Mouse (Mus musculus) hindbrain, embryonic 14.5 days (tissue): ENCODE results near the gene Ifrd1. TPM values are rescaled to one million over a fixed set of nuclear protein-coding genes. Genes with fewer than 3 reads are reported as not detected.
A peak's percentile ranks its signal among the peaks of the same experiment; 100 is the strongest.

Source experiments
- ATAC-seq: fragments of 200-750 bp; cut with Nextera tagmentation; 2 replicates; pipeline ENCODE4 v1.8.0; 2017; ENCODE audit warnings: moderate number of reproducible peaks, mild to moderate bottlenecking, moderate TSS enrichment, moderate library complexity; ENCODE audit not compliant: low FRiP score
- DNase-seq: peaks from one replicate; pipeline ENCODE4 v3.0.0-alpha.2; 2015; ENCODE audit warnings: low spot score
- H3K27ac ChIP-seq: fragments of 300-500 bp; sonication (generic); 2 replicates; pipeline ENCODE4 v1.5.1; 2014; ENCODE audit warnings: mild to moderate bottlenecking, moderate library complexity
- H3K27me3 ChIP-seq: fragments of 300-500 bp; sonication (generic); 2 replicates; pipeline ENCODE4 v1.6.1; 2014; ENCODE audit warnings: mild to moderate bottlenecking, low read length, mixed read lengths; ENCODE audit not compliant: control insufficient read depth, insufficient read depth
- H3K36me3 ChIP-seq: fragments of 300-500 bp; sonication (generic); replicated peaks from 2 replicates; pipeline ENCODE4 v1.6.1; 2014; ENCODE audit not compliant: control insufficient read depth, insufficient read depth
- H3K4me1 ChIP-seq: fragments of 300-500 bp; sonication (generic); replicated peaks from 2 replicates; pipeline ENCODE4 v1.6.1; 2014; ENCODE audit warnings: antibody characterized with exemption, low read length, mixed read lengths; ENCODE audit not compliant: control insufficient read depth, insufficient read depth
- H3K4me2 ChIP-seq: fragments of 300-500 bp; sonication (generic); replicated peaks from 2 replicates; pipeline ENCODE4 v1.6.1; 2014; ENCODE audit warnings: mild to moderate bottlenecking, moderate library complexity
- H3K4me3 ChIP-seq: fragments of 300-500 bp; sonication (generic); replicated peaks from 2 replicates; pipeline ENCODE4 v1.5.1; 2014; ENCODE audit warnings: mild to moderate bottlenecking, low read length
- H3K9ac ChIP-seq: fragments of 300-500 bp; sonication (generic); 2 replicates; pipeline ENCODE4 v1.6.1; 2014
- H3K9me3 ChIP-seq: fragments of 300-500 bp; sonication (generic); 2 replicates; pipeline ENCODE4 v1.6.1; 2016; ENCODE audit warnings: low read length; ENCODE audit not compliant: control insufficient read depth
- WGBS: fragments of 180-500 bp; shearing (Covaris S2); extraction: QIAGEN DNeasy Blood & Tissue Kit; methylation state at CpG from one replicate; pipeline ENCODE4 v1.1.7; 2014; 5-methylcytosine and 5-hydroxymethylcytosine counted together
- polyA plus RNA-seq: library from polyadenylated mRNA; unstranded; fragments of >200 nt; fragmentation: Nextera tagmentation; extraction: Ambion mirVana; gene quantifications from 2 replicates; pipeline ENCODE4 v1.2.1, GENCODE M21; 2014

Gene Ifrd1
- polyA plus RNA-seq, 1 experiment from 2014 or later = 178 TPM

DNA sequence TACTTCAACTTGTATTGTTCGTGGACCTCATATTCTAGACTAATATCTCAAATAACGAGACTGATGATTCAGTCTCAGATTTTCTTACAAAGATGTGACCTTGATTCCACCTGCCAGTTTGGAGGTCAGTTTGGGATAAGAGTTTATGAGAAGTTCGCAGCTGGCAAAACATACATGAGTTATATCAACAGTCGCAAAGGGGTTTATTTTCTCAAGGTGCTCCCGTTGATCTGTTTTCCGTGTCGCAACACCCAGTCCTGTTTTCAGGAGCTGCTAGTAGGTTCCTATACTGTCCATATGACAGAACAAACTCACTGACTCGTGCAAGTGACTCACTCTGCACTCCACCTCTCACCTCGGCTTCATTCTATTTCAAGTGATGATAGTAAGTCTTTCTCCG, 24.6 kb downstream of the Ifrd1 start:
- H3K9ac ChIP-seq = peak overlapping the region; percentile 56
- no peak for DNase-seq
- WGBS = 62% methylated on average over 10 of the region's 10 CpGs

DNA sequence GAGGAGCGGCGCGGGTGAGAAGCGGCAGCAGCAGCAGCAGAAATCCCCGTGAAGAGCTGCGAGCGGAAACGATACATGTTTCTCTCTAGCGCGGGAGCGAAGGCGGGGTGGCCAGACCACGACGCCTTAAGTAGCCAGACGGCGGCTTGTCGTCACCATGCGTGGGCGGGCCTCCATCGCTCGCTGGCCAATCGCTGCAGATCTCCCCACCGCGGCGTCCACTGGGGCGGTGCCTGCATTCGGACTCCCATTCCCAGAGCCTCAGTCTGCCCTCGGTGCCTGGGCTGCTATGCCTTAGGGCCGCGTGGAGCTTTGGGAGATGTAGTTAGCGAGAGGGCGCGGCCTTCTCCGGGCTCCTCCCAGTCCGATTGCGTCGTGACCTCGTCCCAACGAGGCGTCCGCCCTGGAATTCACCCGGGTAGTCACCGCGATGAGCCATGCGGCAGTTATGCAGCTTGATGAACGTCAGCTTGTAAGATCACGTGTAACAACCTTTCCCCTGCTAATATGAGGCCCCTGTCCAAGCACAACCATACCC, 25.2 kb downstream of the Ifrd1 start:
- Histone ChIP-seq H3K36me3 (no peaks in the 10 kb centered on the region), H3K9me3 (no peaks in the 10 kb centered on the region), H3K27me3 (no peaks in the 10 kb centered on the region), H3K4me2 (peak overlapping the region; percentile 70), H3K4me1 (peaks cover 28% of the 10 kb centered on the region), H3K4me3 (peak overlapping the region; percentile 81), H3K27ac (peak overlapping the region; percentile 96), H3K9ac (peak overlapping the region; percentile 88)
- under 1% methylated on average over 47 of the region's 47 CpGs for WGBS
- DNase-seq (peak; percentile 97), ATAC-seq (peak; percentile 98)

More for the DNA sequence above, 24.6 kb downstream of the Ifrd1 start:
- H3K4me3 ChIP-seq = peak overlapping the region; percentile 81
- H3K9me3 ChIP-seq = no peaks in the 10 kb centered on the region
- H3K4me2 ChIP-seq = peak overlapping the region; percentile 70
- H3K27ac ChIP-seq = peak overlapping the region; percentile 79
- no peaks in the 10 kb centered on the region for H3K36me3 ChIP-seq
- H3K27me3 ChIP-seq = no peaks in the 10 kb centered on the region
- ATAC-seq = no peak
- H3K4me1 ChIP-seq = peaks cover 28% of the 10 kb centered on the region

DNA sequence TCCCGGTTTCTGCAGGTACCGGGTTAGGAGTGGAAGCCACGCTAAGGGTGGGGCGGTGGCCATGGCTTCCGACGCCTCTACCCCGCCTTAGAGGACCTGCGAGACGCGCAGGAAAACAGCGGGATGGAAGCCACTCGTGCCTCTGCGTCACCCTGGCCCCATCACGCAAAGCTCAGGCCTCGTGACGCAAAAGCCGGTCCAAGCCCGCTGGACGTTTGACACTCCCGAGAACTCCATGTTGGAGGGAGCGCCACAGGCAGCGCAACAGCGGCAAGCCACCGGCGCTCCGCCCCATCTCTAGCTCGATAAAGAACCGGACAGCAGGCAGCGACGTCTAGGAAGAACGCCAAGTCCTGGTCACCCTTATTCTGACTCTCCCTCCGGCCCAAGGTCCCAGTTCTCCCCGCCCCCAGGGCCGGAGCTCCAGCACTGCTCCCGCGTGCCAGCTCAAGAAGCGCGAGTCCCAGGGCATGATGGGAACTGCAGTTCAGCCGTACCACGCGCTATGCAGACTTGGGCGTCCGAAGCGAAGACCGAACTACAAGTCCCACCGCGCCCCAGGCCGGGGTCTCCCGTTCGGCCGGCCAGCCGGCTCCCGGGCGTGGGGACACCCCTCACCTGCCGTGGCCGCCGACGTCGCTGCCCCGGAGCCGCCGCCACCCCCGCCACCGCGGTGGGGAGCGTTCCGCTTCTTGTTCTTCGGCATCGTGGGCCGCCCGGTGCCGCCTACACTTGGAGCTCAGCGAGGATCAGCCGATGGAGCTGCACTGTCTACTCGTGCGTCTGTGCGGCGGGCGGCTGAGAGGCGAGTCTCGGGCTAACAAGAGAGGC, 25.8 kb downstream of the Ifrd1 start:
- H3K4me1 ChIP-seq = peaks cover 28% of the 10 kb centered on the region
- H3K9ac ChIP-seq = peak overlapping the region; percentile 88
- no peaks in the 10 kb centered on the region for H3K9me3 ChIP-seq
- DNase-seq (peak; percentile 91), ATAC-seq (peak; percentile 94)
- under 1% methylated on average over 81 of the region's 81 CpGs for WGBS
- H3K27ac ChIP-seq = peak overlapping the region; percentile 96
- H3K4me2 ChIP-seq = peak overlapping the region; percentile 75
- no peaks in the 10 kb centered on the region for H3K36me3 ChIP-seq
- peak overlapping the region; percentile 81 for H3K4me3 ChIP-seq
- H3K27me3 ChIP-seq = no peaks in the 10 kb centered on the region

DNA sequence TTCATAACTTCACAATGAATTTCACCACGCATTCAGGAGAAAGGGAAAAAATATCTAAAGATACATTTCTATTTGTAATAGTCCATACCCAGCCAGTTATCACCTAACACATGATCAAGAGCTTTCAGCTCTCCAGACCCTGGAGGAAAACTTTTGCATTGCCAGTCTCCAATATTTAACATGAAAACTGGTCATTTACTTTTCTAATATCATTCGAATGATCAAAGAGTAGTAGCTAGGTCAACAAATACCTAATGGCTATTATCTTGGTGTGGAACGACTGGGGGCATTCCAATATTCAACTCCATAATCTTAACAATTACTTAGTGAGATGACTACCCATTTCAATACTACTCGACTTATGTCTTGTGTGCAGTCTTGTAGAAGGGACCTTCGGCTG, 26.7 kb downstream of the Ifrd1 start:
- Histone ChIP-seq H3K9me3 (no peaks in the 10 kb centered on the region), H3K27ac (peak overlapping the region; percentile 96), H3K4me1 (peaks cover 28% of the 10 kb centered on the region), H3K36me3 (peaks cover under 1% of the 10 kb centered on the region; the same call in 1 of the 2 replicates), H3K4me3 (peak overlapping the region; percentile 81), H3K9ac (peak overlapping the region; percentile 88), H3K27me3 (no peaks in the 10 kb centered on the region), H3K4me2 (peak overlapping the region; percentile 75)
- WGBS = 16% methylated on average over 5 of the region's 5 CpGs
- DNase-seq (no peak), ATAC-seq (no peak)

DNA sequence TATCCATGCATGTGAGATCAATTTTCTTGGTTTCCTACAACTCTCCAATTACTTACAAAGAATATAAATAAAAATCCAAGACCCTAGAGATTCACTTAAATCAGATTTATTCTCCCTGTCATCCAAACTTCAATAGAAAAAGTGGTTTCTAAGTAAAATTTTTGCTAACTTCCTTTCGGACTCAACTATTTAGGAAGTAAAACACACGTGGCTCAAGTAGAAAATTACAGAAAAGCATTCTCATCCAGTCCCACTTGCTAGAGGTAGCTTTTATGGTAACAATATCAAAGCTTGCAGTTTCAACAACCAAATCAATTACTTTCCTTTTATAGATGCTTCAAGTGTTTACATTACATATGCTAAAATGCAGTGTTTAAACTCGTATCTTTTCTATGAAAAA, 27.4 kb downstream of the Ifrd1 start:
- ATAC-seq = no peak
- peak overlapping the region; percentile 88; the same call in 1 of the 2 replicates for H3K9ac ChIP-seq

DNA sequence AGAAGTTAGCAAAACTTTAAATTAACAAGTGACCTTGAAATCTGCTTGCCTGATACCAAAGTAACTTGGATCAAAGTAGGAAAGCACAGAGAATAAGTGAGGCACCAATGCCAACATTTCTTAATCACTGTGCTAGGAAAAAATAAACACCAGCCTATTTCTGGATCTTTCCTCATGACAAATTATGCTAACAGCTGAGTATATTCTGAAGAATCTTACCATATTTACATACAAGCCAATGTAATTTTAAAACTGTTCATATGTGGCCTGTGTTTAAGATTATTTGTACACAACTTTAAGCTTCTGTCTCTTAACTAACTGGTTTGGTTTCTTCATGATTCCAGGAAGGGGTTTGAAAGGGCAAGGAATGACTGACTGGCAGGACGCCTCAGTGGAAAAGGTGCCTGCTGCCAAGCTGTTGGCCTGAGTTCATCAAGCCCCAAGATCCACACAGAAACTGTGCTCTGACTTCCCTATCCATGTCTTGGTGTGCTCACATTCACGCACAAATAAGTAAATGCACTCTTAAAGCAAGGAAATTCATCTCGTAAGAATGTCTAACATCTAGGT, 28.2 kb downstream of the Ifrd1 start:
- Histone ChIP-seq H3K9me3 (no peaks in the 10 kb centered on the region), H3K9ac (peak overlapping the region; percentile 88; the same call in 1 of the 2 replicates), H3K27me3 (no peaks in the 10 kb centered on the region), H3K36me3 (peaks cover 15% of the 10 kb centered on the region), H3K4me1 (peaks cover 28% of the 10 kb centered on the region), H3K27ac (no peak overlapping the region), H3K4me2 (peak overlapping the region; percentile 75), H3K4me3 (peak overlapping the region; percentile 81; the same call in 1 of the 2 replicates)
- DNase-seq = no peak
- WGBS = 65% methylated on average over 3 of the region's 3 CpGs
- no peak for ATAC-seq

More for the DNA sequence above, 27.4 kb downstream of the Ifrd1 start:
- Histone ChIP-seq H3K4me1 (peaks cover 28% of the 10 kb centered on the region), H3K4me2 (peak overlapping the region; percentile 75), H3K4me3 (peak overlapping the region; percentile 81), H3K9me3 (no peaks in the 10 kb centered on the region), H3K27ac (no peak overlapping the region), H3K27me3 (no peaks in the 10 kb centered on the region), H3K36me3 (peaks cover 7% of the 10 kb centered on the region)
- WGBS = 42% methylated on average over 3 of the region's 3 CpGs
- no peak for DNase-seq

DNA sequence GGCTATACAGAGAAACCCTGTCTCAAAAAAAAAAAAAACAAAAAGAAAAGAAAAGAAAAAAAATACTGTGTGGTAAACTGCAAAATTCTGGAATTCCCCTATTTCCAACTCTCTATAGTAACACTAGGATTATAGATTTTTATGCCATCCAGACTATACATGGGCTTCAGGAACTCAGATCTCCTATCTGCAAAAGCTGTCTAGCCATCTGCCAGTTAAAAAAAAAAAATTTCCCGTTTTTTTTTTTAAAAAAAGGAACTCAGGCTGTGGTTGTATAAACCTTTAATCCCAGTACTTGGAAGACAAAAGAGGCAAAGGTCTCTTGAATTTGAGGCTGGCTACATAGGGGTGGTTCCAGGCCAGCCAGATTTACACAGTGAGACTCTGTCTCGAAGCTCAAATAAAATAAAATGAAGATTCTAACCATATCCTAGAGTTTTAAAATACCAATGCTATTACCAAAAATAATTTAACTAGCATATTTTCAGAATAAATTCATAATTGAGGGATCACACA, 29.8 kb downstream of the Ifrd1 start:
- Histone ChIP-seq H3K9ac (no peak overlapping the region), H3K36me3 (peaks cover 31% of the 10 kb centered on the region), H3K4me2 (no peak overlapping the region), H3K9me3 (no peaks in the 10 kb centered on the region), H3K4me1 (peaks cover 24% of the 10 kb centered on the region), H3K4me3 (no peak overlapping the region), H3K27ac (no peak overlapping the region), H3K27me3 (no peaks in the 10 kb centered on the region)
- DNase-seq (no peak), ATAC-seq (no peak)
- 72% methylated on average over 2 of the region's 2 CpGs for WGBS

DNA sequence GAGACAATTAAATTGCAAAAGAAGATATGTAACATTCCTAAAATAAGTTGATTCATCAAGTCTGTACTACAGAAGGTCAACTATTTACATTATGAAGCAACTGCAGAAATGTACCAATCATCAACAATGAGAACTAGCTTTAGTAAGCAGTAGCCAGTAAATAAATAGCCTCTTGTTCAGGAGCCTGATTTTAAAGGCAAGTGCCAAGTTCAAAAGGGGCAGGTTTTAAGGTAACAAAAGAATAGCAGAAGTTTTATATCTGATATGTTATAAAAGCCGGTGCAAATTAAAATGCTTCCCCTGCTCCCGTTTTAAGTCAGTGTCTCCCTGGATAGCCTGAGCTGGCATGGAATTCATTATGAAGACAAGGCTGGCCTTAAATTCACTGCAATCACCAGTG, 30.5 kb downstream of the Ifrd1 start:
- ATAC-seq (no peak), DNase-seq (no peak)
- Histone ChIP-seq H3K27me3 (no peaks in the 10 kb centered on the region), H3K4me2 (no peak overlapping the region), H3K4me1 (peaks cover 23% of the 10 kb centered on the region), H3K4me3 (no peak overlapping the region), H3K36me3 (peaks cover 39% of the 10 kb centered on the region), H3K9ac (no peak overlapping the region), H3K9me3 (no peaks in the 10 kb centered on the region), H3K27ac (no peak overlapping the region)
- 93% methylated on average over 2 of the region's 2 CpGs for WGBS
